Mouse (Mus musculus) A20 (cell line): ENCODE results near the gene Zfp536.

Source experiments
- DNase-seq: peaks from one replicate; pipeline ENCODE4 v3.0.0-alpha.2; 2011; ENCODE audit warnings: low read depth, low spot score

The Zfp536 gene

DNA sequence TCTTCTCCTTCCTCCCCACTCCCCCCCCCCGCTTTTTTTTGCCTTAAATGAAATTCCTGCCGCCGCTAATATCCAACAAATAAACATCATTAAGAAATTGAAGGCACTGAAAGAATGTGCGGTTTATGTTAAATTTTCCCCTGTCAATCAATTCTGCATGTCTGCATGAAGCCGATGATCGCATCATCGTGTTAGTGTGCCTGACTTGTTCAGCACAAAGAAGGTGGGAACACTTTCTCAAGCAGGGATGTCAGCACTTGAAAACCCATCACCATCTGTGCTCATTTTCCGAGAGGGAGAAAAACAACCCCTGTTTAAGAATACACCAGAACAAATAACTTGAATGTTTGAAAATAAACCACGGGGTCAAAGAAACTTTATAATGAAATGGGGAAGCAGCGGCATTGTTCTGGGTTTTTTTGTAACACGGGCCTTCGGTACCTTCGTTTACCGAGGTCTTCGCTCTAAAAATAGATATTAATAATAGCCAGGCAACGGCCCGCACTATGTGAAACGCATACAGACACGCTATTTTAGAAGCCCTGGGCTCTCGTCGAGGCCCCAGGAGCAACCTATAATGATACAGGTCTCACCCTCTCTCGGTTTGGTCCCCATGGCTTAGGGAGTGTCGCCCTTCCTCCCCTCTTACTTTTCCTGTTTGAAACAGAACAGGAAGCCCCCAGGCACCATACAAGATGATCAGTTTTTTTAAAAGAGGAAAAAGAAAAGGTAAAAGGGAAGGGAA is 83.7 kb downstream of the Zfp536 start:
- no peak for DNase-seq

DNA sequence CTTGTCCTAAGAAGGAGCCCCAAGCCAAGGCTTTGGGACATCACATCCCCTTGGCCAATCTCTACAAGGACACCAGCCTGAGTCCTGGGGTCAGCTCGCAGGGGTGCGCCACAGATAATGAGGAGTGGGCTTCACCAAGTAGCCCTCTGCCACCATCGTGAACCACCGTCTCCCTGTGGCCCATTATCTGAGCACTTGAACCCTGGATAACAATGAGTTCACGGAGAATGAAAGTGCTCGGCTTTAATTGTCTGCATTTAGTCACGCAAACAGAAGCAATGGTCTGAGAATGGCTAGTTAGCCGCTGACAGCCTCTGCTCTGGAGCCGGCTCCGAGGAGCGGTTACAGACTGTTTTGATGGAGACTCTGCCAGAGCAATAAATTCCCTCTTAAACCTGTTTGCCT is 84.3 kb downstream of the Zfp536 start:
- DNase-seq: no peak

DNA sequence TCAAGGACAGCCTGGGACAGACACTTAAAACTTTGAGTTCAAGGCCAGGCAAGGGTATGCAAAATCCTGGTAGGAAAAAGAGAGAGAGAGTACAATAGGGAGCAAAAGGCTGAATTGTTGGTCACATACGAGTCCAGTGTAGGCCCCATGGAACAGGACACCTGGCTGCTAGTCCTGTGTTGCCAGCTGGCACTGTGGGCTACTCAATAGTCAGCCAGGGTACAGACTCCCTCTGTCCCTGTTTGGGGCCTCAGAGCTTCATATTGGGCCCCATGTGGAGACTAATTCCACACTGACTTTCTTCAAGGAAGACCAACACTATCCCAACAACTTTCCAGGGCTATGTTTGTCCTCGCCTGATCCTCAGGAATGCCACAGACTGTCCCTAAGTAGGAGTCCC is 87.1 kb downstream of the Zfp536 start:
- DNase-seq: no peak

DNA sequence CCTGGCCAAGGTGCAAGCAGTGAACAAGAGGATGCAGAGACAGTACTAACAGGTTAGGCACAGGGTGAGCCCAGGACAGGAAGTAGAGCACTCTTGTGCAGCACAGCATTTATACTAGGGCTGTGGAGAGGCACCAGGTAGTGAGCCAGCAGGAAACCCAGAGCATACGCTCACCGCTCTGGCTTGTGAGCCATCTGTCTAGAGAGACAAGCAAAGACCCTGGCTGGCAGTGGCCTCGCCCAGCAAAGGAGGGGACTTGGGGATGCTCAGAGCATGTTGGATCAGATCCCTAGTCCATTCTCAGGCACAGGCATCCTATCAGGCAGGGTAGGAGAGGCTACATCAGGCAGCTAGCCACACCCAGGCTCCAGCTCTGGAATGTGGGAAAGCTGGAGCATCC is 88.2 kb downstream of the Zfp536 start:
- no peak for DNase-seq

DNA sequence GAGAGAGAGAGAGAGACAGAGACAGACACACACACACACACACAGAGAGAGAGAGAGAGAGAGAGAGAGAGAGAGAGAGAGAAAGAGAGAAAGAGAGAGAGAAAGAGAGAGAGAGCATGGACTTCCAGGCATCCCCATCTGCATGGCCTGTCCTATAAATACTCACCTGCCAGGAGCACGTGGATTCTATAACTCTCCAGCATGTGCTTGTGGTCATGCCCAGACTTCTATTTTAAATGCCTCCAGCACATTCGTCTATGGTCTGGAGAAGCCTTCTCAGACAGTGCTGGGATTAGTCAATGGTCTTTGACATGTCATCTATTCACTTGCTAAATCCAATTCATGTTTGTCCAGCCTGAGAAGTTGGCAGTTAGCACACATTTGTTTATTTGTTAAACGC is 92.1 kb downstream of the Zfp536 start:
- DNase-seq: no peak

DNA sequence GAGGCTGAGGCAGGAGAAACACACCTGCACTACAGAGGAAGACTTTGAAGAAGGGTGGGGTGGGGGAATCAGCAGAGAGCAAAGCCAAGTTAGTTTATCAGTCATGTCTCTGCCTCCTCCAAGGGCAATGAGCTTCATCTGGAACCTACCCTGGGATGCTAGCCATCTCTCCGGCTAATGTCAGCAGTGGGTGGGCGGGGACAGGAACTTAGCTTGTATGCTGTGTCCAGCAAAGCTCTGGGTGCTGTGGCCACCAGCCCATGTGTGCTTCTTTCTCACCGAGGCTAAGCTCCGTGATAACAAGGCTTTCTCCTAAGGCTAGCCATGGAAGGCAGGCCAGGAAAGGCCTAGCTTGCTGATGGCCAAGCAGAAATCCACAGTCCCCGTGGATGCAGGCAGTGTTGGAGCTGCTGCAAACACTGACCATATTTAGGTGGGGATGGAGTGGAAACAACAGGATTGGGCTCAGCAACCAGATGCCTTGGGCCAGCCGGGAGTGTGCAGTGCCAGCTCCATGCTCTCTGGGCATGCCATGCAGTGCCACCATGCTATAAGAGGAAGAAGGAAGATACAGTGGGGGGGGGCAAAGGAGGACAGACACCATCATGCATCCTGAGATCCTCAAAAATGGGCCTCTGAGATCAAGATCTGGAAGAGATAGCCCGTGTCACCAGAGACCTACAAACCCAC is 109.6 kb downstream of the Zfp536 start:
- no peak for DNase-seq

DNA sequence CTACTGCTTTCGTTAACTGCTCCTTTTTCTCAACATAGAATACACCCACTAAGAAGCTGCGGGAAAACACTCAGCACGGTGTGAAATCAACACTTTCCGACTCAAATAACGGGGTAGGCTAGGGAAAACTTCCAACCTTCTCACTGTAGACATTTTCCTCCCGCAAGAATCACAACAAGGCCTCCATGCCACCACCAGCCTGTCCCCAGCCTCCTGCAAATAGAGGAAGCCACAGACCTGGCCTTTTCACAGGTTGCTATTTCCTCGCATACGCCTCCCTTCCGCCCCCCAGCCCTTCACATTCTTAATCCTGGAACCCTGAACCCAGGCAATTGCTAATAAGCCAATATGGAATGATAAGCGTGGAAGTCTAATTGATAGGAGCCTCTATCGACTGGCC is 124.8 kb downstream of the Zfp536 start:
- no peak for DNase-seq

DNA sequence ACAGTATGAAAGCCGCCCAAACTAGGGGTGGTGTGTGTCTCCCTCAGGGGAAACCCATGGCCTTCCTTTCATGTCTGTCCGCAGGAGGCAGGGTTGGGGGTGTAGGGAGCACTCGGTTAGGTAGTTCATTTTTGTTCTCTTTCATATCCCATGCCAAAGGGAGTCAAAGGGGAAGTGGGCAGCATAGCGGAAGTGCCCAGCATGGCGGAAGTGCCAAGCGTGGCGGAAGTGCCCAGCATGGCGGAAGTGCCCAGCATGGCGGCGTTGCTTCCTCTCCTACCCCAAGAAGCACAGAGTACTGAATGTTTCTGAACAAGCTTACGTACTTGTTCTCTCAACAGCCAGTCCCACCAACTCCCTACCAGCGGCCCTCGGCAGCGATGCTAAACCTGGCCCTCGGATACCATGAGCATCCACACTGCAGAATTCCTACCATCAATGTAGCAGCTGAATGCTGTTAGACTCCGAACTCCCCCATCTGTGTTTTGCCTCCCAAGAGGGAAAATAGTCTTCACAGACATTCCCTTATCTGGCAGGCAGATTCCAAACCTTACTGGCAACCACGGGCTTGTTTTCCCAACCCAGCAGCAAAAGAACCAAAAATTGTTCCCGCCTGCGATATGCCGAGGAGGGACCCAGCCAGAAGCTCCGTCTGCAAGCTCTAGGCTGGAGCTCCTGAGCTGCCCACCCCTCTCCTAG is 125.4 kb downstream of the Zfp536 start:
- DNase-seq: no peak

DNA sequence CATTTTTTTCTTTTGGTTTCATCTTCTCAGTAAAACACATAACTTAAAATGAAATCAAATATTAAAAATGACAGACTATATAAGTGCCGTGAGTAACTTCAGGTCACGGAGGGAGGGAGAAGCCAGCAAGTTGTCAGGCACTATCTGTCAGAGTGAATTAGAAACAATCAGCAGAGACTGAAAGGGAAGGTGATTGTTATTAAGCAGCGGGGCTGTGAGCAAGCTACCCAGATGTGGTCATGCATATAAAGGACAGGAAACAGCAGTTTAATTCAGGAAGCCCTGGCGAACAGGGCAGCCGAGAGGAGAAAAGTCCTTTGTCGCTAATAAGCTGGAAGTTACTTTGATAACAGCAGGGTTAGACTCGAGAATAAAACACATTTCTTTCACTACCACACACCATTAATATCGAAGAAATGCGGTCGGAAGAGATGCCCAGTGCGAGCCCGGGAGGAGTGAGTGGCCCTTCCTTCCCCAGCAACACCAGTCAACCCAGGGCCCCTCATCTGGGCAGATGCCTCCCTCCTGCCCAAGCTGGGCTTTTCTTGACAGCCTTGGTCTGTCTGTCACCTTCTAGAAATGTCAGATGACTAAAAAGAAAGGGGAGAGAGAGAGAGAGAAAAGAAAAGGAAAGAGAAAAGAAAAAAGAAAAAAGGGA is 133.6 kb downstream of the Zfp536 start:
- DNase-seq: no peak

DNA sequence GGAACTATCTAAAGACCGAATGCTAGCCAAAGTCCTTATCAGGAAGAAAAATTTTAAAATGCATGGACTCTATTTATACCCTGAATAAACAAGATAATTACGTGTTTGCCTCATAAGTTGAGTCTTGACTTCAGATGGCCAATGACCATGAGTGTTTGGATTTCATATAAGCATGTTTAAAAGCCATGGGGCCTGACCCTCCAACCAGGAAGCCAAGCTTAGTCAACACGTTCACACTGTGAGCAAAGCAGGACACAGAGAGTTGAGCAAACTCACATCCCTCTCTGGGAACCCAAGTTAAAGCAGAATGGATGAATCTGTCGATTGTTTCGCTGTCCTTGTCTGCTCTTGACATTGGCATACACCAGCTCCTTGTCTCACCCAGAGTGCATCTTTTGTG is 138.6 kb downstream of the Zfp536 start:
- no peak for DNase-seq

DNA sequence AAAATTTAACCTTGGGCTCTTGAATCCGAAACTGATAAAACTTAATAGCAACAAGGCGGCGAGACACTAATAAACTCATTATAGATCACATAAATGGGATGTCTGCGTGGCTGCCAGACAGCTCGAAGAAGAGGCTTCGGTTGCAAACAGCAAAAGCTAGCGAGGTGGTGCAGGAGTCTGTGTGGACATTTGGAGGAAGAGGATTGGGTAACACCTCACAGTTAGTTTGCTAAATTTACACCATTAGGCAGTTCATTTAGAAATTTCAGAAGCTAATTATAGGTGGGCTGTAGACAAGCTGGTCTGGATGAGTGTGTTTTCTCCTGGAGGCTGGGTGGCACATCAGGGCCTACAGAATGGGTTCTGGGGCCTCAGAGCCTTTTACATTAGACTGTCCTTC is 143.0 kb downstream of the Zfp536 start:
- DNase-seq: no peak

DNA sequence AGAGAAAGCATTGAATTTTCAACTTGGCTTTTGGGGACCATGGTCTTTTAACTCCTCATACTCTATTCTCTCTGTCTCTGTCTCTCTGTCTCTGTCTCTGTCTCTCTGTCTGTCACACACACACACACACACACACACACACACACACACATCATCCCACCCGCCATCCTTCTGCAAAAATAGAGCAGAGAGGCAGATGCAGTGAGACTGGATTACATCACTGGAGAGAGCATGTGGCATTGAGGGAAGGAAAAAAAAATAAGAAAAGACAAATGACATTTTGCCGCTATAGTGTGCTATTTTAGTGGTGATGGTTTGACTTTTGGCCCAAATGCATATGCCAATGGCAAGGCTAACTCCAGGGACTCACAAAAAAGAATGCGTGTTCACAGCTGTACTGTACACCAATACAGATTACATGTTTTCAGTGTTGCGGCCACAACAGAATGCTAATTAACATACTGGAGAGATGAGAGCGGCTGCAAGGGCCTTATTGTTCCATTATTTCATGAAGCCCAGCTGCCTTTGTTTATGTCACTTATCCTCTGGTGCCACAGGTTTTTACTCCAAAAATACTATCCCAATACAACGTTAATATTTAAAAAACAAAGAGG is 145.4 kb downstream of the Zfp536 start:
- no peak for DNase-seq

DNA sequence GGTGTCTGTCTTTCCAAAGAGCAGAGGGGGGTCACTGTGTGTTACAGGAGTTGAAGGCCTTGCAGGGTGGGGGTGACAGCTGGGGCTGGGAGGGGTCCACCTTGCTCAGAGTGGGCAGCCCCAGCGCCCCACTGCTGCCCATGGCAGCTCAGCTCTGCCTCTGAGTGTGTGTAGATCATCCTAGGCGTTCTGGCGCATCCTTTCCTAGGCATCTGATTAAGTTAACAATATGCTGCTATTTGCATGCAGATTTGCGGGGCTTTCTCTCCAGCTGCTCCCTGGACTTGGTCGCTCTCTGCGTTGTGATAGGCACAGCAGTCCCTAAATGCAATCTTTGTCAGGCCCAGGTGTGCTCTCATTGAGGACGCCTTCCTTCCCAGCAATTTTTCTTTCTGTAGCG is 147.7 kb downstream of the Zfp536 start:
- no peak for DNase-seq

DNA sequence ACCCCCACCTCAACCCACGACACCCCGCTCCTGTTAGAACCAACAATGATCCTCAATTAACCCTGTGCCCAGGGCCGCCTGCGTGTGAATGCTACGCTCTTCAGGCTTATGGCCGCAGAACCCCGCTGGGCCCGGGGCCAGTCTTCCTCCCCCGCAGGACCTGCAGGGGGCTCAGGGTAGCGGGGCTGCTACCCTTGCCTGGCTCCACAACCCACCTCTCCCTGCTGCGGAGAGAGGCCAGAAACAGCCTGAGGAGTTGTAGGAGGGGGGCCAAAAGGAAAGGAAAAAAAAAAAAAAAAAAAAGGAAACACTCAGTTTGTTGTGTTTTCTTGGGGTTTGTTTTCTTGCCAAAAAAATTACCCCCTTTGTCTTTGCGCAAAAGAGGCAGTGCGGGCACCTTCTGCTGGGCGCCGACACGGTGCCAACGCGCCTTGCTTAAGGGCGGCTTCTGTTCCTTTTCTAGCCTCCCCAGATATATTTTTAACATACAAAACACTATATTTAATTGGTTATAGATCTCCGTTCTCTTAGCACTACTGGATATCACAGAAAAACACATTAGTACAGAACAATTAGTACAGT is 148.6 kb downstream of the Zfp536 start:
- DNase-seq: no peak

DNA sequence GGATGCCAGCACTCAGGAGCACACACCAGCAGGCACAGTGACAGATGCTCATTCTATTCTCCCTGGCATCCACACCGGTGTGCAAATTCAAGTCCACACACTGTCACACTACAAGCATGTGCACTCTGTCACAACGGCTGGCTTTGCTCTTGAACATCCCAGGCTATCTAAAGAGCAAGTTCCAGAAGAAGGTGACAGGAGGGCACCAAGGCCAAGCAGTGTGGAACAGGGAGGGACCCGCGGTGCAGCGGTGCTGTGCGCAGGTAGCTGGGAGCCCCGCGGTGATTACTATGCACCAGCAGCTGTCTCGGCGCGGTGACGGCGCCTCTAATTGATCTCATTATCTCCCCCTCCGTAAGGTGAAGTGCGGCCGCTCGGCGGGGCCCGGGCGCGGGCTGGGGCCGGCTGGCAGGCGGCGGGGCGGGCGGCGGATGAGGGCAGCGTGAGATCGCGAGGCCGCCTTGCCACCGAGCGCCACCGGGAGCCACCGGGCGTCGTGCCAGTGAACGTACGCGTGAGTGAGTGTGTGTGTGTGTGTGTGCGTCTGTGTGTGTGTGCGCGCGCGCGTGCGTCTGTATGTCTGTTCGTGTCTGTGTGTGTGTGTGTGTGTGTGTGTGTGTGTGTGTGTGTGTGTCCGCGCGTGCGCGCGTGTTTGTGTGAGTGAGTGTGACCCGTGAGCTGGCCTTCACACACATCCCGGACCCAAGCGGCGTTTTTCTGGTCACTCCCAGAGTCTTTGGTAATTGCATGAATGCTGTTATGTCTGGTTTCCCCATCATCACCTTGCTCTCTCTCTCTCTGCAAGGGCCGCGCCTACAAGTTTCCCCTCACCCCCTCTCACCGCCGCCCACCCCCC is 149.3 kb downstream of the Zfp536 start:
- DNase-seq: no peak

DNA sequence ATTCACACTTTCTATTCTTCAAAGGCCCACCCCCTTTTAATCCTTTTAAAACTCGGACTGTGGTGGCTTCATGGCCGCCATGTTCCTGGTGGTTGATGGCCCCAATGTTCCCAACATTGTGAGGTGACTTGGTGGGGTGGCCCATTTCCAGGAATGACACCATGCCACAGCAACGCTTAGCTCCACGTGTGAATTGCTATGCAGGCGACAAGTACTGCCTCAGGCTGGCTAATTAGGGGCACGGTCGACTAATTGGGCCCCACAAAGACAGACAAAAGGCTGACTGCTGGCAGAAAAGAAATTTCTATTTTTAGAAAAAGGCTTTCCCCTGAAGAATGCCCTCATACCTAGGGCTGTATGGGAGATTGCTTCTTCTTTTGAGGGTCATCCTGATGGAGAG is 154.2 kb downstream of the Zfp536 start:
- DNase-seq: no peak

DNA sequence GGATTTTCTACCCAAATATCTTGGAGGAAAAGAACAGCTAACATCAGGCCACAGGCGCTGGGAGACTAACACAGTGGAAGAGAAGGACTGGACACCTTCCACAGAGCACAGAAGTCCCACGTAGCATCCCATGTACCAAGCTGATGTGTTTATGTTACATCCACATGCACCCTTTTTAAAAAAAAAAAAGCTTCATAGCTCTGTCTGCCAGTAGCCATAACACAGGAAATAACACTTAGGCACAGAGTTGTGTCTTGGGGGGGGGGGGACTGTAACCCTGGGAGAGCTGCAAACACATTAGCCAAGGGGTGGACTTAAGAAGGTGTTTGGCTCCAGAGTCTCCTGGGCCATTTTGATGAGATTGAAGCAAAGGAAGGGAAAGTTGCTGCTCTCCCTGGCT is 155.6 kb downstream of the Zfp536 start:
- no peak for DNase-seq

DNA sequence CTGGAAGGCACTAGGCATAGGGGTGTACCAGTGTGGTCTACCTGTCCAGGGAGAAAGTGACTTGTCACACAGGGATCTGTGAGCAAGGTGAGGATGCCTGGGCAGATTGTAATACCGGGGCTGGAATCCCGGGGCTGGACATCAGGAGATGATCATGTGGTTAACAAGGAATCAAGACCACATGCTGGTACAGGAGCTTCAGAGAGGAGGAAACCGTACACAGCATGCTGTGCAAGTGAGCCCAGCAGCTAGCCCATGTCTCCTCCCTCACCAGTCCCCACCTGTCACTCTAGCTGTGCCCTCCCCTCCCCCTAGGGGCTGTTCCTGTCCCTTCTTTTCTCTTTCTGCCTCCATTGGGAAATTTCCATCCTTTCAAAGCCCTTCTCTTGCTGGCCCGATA is 157.5 kb downstream of the Zfp536 start:
- DNase-seq: no peak

DNA sequence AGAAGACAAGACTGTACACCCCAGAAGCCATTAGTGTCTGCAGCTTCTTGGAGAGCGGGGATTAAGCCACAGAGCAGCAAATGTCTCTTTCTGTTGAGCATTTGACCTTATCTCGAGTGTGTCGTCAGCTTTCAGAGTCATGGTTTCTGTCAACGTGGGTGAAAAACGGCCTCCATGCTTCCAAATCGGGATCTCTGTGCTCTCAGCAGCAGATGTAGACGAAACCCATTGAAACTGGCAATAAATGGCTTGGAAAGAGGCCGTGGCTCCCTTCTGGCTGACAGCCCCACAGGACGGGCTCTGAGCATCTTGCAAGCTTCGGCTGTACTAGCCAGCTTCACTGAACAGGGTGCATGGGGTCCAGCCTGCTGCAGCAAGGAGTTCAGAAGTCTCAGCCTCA is 159.1 kb downstream of the Zfp536 start:
- no peak for DNase-seq

DNA sequence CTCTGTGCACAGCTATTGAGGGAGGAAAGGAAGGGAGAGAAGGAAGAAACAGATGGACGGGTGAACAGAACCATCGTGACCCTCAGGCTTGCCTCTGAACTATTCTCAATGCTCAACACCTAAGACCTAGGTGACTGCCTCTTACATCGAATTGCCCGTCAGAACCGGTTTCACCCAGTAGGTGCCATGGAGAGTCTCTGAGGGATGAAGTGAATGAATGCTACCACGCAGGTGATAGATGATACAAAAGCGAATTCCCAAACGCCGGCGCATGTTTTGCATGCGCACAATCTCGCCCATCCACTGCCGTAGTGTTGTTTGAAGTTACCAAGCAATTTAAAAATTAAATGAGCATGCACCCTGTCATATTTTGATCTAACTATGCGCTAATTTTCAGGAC is 164.9 kb downstream of the Zfp536 start:
- DNase-seq: no peak

DNA sequence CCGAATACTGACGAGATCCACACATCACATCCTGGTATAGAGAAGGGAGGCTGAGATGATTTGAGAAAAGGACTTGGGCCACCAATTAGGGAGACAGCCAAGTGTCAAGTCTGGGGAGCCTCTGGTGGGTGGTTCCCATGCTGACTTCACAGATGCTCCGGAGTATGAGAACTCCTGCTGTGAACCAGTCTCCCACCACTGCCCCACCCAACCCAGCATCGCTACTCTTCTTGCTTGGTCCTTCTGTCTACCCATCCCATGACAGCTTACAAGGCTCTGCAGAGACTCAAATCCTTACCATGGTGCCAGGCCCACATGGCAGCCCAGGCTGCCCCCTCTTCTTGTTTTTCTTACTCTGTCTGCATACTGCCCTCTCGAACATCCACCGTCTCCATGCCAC is 165.5 kb downstream of the Zfp536 start:
- no peak for DNase-seq
